Mouse (Mus musculus) kidney, postnatal 4 days (tissue): ENCODE measurements around the gene Cpne5.
"Not testable (repeated sequence)": the region's sequence is repeated elsewhere in the genome, so short reads cannot be mapped to it uniquely, and the experiment has no call there.

Source experiments
- DNase-seq, 2 experiments: peaks; one replicate each; pipeline ENCODE4 v3.0.0; 2021; ENCODE audit warnings: mixed read lengths in 2 of 2

Gene Cpne5

DNA sequence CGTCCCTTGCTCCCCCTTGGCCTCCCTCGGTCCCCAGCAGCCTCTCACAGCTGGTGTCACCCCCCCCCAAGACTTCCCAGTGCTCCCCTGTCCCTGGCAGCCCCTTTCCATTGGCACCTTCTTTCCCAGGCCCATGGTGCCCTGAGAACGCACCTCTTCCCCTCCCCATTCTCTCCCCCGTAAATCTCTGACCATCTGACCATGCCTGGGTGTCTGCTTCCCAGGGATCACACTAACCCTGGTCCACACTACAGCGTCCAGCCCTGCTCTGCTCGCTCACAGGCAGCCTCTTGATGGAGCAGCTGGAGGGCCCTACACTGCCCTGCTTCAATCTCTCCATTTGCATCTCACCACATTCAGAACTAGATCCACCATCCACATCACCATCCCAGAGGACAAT, 18.5 kb upstream of the Cpne5 start:
- DNase-seq = no peak

DNA sequence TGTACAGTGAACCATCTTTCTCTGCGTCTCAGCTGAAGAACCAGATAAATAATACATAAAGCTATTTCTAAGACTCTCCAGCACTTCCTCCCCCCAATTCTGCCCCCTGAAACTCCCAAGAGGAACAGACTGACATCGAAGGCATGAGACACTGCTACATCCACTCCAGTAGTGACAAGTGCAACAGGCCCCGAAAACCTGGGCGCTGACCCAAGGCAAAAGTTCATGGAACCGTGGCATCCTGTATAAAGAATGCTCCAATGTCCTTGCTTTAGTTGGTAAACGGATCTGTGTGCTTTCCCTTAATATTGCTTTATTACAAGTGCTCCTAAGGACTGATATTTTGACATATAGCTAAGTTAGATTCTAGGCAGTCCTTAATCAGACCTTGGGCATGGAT, 16.8 kb upstream of the Cpne5 start:
- not testable (repeated sequence) for DNase-seq

DNA sequence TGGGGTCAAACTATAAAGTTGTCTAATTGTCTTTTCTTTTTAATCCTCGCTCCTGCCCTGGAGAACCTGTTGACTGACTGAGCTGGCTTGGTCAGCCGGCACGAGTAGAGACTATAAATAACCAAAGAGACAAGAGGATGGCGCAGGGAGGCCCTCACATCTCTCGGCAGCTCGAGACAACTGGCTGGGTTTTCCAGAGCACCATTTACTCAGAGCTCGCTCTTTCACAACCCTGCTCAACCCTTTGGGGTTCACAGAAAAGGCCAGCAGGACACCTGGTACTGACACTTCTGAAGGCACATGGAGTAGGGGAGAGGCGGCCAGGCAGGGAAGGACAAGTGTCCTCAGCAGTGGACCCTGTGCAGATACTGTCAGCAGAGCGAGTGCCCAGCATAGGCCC, 15.7 kb upstream of the Cpne5 start:
- DNase-seq = no peak

DNA sequence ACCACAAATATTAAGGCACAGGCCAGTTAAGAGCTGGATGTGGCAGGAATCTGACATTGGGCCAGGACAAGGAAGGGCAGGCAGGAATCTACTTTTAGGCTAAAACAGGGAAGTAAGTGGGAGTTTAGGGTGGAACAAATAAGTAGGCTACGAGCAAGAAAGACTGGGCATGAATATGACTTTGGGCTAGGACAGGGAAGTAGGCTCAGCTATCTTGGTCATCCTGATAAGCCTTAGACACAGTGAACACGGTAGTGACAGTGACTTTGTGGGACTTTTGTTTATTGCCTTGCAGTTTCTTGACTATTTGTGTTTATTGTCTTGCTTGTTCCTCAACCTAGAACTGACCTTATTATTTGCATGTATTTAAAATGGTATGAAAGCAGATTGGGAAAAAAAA, 15.3 kb upstream of the Cpne5 start:
- DNase-seq = no peak

DNA sequence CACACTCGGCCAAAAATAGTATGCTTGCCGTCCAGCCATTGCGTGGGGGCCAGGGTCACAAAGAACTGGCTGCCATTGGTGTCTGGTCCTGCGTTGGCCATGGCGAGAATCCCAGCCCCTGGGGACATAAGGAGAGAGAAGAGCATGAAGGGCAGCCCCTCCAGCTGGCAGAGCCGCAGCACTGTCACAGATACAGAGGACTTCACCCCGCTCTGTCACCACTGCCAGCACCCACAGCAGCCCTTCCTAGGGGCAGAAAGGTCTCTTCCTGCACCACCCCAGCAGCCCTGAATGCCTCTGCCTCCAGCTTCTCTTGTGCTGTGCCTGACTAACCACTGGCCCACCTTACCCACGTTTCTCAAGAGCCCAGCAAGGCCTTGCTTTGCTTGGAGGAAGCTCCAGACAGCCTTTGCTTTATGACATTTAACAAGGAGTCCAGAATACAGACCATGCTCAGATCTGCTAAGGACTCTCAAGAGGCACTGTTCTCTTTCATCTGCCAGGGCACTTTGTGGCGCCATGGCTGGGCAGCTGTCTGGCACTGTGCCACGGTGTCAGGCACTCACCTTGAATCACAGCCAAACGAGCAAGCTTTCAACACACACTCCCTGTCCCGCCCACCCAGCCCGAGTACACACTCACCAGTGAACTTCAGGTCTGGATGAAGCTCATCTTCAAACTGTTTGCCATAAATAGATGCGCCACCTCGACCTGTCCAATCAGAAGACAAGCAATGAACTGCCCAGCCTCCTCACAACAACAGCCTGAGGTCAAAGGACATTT, 13.8 kb upstream of the Cpne5 start:
- peak; percentile 77 to 86 for DNase-seq

DNA sequence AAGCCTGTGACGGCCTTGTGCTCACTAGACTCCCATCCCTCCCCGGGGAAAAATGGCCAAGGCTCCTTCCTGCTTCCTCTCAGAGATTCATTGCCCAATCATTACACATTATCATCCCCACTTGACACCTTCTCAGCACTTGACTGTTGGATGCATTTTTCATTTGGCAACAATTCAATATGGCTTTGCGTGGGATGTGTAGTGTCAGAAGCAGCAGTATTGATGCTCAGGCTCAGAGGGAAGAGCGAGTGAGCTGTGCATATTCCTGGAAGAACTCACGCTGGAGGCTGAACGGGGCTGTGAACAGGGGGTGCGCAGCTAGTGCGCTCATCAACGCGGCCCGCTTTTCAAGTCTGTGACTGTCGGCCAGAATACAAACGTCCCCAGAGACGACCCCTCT, 13.0 kb upstream of the Cpne5 start:
- DNase-seq = not testable (repeated sequence)

DNA sequence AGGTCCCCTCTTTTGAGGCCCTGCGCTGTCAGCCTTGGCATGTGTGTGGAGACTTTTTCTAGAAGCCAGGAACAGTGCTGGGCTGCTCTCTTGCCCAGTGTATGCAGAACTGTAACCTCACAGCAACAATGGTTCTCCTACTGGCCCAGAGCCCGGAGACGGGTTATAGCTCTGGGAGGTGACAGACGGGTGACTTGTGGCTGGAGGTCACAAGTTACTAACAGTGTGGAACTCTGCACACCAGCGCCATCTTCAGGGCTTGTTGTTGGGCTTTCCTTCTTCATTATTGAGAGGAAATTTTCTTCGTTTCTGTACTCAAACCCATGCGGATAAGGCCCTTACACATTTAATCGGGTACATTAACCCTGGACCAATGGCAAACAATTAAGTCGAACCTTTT, 11.5 kb upstream of the Cpne5 start:
- DNase-seq = peak; percentile 80 to 87

DNA sequence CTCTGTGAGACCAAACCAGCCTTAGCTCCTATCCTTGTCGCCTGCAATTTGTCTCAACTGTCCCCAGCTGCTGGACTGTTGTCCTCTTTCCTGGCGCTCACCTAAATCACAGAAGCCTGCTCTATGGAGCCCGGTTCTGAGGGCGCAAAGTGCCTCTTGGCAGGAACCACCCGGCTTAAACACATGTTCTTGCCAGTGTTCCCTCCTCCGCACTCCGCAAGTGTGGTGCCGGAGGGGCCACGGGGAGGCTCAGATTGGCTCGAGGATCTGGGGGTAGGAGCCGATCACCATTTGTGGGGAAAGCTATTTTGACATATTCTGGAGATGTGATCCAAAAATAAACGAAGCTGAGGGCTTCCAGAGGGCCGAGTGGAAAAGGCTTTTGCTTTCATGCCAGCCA, 9.9 kb upstream of the Cpne5 start:
- no peak for DNase-seq

DNA sequence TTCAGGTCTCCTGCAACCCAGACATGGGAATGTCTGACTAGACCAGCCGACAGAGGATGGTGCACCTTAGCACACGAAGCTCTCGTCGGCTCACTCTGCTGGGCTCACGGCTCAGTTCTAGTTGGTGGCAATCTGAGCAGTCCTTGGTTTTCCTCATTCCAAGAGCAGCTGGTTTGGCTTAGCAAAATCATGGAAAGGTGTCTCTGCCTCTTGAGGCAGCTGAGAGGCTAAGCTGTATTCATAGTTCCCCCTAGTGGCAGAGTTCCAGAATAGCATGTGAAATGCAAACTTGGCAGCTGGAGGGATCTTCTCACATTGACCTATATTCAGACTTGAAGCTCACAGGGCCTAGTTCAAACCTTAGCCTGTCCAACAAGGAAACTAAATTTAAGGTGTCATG, 8.6 kb upstream of the Cpne5 start:
- DNase-seq = no peak

DNA sequence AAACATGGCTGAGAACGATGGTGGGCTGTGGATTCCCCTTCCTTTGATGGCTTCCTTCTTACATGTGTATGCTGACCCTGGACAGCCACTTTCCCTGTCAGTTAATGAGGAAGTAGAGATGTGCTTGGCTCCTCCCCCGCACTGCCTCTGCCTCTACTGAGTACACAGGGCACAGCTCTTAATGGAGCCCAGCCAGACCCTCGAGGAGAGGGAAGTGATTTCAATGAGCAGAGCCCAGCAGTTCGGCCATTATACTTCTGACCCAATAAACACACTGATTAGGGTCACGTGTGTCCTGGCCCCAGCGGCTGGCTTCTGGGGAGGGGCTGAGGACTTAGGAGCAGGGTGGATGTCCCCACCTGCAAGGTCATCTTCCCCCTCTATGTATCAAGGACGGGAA, 7.8 kb upstream of the Cpne5 start:
- DNase-seq = peak in 1 of 2 experiments; percentile 57

DNA sequence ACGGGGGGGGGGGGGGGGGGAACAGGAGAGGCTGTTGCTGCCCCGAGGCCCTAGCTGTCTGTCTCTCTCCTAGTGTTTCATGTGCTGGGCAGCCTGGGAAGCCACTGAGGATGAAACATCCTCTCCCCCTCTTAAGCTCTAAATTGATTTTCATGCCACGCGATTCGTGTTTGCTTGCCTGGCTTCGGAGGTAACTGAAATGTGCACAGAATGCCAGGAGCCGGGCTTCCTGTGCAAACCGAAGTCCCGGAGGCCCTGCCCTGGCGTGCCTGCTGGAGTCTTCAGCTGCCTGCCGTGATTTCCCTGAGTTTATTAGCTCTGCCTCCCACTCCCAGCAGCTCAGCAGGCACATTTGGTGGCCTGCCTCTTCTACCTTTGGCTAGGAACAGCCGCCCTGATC, 6.9 kb upstream of the Cpne5 start:
- DNase-seq = no peak

DNA sequence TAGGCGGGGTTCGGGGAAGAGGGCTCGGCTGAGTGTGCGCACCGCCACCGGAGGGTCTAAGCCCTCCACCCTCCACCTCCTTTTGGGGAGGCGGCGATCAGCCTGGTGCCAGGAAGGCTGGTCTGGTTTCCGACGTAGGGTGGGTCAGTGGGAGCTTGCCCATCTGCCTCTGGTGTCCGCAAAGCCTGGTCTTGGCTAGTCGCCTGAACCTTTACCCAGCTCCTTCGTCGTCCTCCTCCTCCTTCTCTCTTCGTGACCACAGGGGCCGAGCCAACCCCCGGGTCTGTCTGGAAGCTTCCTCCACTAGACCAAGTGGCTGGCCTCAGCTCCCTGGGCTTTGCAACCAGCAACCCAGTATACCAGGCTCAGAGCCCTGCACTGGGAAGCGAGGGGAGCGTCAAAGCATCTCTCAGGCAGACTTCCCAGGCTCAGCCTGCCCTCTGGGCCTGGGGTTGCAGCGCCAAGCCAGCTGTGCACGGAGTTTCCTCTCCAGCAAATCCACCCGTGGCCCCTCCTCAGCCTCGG, 516 bp upstream of the Cpne5 start:
- DNase-seq = peak in 1 of 2 experiments; percentile 34

DNA sequence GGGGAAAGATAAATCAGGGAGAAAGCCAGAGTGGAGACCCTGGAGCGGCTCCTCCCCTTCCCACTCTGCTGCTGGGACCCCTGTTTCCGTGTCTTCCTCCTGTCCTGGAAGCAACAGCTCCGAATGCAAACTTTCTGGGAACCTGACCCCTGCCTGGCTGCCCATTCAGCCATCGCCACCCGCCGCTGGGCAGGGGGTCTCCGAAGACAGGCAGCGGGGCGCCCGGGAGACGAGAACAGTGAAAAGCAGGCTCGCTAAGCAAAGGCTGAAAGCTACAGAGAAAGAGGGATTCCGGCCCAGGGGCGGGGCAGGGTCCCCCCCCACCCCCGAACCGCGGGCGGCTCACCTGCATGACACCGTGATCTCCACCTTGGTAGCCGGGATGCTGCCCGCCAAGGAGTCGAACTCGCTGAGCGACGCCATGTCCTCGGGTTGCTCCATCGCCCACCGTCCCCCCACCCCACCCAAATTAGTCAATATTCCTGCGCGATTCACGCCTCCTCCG, 648 bp downstream of the Cpne5 start:
- peak in 1 of 2 experiments; percentile 42 for DNase-seq

DNA sequence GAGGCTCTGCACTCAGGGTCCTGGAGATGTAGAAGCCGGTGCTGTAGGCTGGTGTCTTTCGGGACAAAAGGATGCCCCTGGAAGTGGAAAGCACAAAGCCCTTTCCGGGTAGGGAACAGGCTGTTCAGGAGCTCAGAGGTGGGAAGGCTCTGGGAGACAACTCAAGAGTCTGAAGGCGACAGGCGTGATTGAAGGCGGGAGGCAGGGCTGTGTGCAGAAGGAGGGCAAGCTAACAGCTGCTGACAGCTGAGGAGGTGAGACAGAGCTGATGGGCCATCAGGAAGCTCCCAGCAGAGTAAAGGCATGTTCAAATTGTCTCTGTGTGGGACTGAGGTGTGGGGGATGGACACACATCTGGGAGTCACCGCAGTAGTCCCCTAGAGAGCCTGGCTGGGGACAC, 1.9 kb downstream of the Cpne5 start:
- no peak for DNase-seq

DNA sequence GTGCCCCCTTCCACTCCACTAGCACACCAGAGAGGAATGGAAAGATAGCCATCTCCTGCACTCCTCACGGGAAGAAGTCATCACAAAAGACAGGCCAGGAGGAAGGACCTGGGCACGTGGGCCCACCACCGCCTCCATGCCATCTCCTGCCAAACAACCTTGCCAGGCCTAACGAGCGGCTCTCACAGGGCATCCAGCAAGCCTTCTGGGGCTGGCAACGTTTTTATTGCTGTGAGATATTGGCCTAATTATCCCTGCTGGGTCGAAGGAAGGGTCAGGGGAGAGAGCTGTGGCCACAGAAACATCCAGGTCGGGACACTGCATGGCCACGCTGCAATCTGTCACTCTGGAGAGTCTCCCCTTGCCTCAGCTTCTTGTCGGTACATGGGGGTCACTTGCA, 6.9 kb downstream of the Cpne5 start:
- DNase-seq = no peak

DNA sequence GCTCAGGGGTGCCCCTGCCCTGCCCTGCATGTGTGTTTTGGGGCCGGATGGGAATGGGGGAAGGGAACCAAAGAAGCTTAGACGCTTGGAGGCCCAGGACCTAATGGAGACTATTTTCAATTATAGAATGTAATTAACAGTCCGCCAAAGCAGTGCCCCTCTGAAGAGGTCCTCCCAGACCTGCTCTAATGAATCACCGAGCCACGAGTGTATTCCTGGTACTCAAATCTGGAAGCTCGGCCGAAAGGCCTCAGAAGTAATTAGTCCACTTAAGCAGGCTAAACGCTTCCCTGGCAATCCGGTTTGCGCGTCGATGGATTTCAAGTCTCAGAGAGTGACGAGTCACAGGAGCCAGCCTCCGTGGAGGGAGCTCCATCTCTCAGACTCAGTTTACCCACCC, 17.3 kb downstream of the Cpne5 start:
- no peak for DNase-seq

DNA sequence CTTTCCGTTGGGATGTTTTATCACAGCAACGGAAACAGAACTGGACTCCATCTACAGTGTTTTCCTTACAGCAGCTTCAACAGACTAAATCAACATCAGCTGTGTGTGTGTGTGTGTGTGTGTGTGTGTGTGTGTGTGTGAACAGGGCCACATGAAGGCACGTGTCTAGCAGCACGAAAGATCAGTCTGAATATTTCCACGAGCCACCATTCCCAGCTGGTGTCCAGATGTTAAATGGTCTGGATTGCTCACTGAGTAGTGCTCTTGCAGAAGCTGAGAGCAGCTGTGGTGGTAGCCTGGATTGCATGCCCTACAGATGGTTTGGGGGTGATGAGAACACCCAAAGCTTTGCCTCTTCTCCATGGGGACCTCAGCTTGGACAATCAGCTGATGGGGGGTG, 19.9 kb downstream of the Cpne5 start:
- DNase-seq = no peak

DNA sequence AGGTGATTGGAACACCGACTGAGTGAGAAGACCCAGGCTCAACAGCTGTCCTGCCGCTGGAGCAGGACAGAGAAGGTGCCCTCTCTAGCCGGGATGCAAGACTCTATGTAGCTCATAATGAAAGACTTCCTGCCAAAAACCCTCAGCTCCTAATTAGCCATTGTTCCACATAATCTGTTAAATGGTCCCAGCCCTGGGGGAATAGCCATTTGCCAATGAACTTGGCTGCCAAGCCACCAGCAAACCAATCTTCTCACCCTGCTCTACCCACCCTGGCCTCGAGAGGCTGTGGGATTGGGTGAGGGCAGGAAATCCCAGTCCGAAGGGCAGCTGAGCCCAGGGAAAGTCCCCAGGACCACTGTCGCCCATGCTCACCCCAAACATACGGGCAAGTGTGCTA, 21.9 kb downstream of the Cpne5 start:
- DNase-seq = no peak

DNA sequence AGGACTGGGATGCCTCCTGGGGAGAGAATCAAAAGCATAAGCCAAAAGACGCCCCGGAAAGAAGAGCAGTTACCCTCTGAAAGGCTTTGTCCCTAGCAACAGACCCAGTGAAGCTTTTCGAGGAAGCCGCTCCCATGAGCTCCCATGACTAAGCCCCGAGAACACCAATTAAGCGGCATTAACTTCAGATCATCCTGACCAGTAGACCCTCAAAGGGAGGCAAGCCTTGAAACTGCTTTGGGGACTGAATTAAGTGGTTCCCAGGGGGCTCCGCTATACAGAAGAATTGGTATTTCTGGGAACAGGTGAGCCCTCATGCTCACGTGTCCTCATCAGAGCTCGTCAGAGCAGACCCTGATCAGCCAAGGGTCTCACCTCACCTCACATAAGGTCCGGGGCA, 23.3 kb downstream of the Cpne5 start:
- DNase-seq = no peak

DNA sequence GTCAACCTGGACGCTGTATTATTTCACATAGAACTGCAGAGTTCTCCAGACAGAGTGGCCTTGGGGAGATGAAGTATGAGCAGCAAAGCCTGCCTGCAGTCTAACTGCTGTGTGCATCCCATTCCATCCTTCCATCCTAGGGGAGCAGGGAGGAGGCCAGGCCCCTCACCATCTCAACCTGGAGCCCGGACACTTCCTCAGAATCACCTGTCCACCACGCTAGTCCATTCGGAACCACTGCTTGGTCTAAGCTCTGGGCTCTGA, 23.8 kb downstream of the Cpne5 start:
- no peak for DNase-seq

DNA sequence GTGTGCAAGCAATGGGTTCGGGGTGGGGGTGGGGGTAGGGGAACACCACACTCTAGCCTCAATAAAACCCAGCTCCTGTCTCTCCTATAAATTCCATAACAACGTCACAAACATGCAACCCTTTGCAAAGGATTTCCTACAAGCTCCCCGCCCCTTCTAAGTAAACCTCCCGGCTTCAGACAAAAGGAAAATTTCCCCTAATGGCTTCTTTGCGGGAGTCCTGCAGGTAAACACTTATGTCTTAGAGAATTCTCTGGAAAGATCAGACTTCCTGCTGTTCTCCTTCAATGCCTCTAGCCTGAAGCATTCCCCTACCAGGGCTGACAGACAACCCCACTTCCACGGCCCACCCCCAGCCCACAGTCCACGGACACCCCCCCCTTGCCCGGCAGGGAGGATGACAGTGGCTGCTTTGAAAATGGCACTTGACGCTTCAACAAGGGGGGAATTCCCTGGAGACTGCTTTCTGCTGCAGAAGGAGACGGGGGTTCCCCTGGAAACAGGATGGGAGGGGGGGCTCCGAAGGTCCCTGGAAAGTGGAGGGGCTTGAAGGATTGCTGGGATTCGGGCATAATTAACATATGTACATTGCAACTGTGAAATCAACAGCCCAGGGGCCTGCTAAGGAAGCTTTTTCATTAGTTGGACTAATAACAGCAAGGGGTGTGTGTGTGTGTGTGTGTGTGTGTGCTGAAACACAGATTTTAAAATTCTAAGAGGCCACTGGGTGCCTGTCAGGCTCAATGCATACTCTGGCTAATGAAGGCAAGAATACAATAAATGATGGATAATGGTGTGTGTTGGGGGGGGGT, 24.4 kb downstream of the Cpne5 start:
- no peak for DNase-seq

DNA sequence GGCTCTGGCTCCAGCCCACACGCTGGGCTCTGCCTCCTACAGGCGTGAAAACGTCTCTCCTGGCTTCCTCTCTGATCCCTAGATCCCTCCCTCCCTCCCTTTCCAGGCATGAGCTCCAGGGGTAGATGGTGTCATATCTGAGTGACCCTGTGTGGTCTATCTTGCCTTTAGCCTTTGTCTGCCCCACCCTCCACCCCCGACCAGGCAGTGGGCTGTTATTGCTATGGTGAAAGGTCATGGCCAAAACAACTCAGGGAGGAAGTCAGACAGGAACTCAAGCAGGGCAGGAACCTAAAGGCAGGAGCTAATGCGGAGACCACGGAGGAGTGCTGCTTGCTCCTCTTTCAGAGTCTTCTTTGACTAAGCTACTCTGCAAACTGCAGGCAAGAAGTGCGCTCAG, 26.1 kb downstream of the Cpne5 start:
- no peak for DNase-seq

DNA sequence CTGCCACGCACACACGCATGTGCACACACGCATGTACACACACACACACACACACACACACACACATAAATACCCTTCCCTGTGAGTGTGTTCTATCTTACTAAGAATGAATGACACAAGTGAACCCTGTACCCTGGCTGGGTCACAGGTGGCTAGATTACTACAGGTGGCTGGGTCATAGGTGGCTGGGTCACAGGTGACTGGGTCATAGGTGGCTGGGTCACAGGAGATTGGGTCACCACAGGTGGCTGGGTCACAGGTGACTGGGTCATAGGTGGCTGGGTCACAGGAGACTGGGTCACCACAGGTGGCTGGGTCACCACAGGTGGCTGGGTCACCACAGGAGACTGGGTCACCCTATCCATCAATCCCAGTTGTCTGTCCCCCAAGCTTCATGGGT, 27.9 kb downstream of the Cpne5 start:
- no peak for DNase-seq

DNA sequence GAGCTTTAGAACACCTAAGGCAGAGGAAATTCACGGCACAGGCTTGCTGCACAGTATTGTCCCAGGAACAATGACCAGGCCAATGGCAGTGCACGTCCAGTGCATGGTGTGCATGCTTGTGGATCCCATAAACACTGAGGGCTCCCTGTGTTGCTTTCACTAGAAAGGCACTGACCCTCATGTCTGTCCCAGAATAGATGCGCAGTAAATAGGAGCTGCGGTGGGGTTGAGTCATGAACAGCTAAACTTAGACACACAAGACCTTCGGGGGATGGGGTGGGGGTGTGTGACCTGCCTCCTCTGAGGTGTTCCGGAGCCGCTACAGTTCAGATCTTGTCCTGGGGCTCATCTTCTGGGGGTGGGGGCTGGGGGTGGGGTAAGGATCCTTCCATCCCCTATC, 31.9 kb downstream of the Cpne5 start:
- DNase-seq = no peak
